Mouse (Mus musculus): ENCODE results near the gene Synpr. TPM values are rescaled to one million over a fixed set of nuclear protein-coding genes. Genes with fewer than 3 reads are reported as not detected.

Synpr gene
- total RNA-seq, 2 experiments from 2014 or later, result not detected

GRCm38 (mm10) chr14:13518608-13519139 lies 234.1 kb downstream of the Synpr start:
- ATAC-seq (replicated peaks; ENCODE audit: low FRiP score, poor library complexity, severe bottlenecking), result no peak

- ATAC-seq (replicated peaks; ENCODE audit: low FRiP score, poor library complexity, severe bottlenecking), result no peak
Measured at GRCm38 (mm10) chr14:13519239-13520011, 234.8 kb downstream of the Synpr start.

- ATAC-seq (replicated peaks; ENCODE audit: low FRiP score, poor library complexity, severe bottlenecking), result no peak
Measured at GRCm38 (mm10) chr14:13547746-13548145, 263.2 kb downstream of the Synpr start.

- no peak for ATAC-seq (replicated peaks; ENCODE audit: low FRiP score, poor library complexity, severe bottlenecking)
Measured at GRCm38 (mm10) chr14:13551209-13551608, 266.6 kb downstream of the Synpr start.

- ATAC-seq (replicated peaks; ENCODE audit: low FRiP score, poor library complexity, severe bottlenecking), result no peak
Measured at GRCm38 (mm10) chr14:13553616-13554370, 269.2 kb downstream of the Synpr start.

GRCm38 (mm10) chr14:13554631-13555030 lies 270.1 kb downstream of the Synpr start:
- ATAC-seq (replicated peaks; ENCODE audit: low FRiP score, poor library complexity, severe bottlenecking), result no peak

- ATAC-seq (replicated peaks; ENCODE audit: low FRiP score, poor library complexity, severe bottlenecking), result no peak
Measured at GRCm38 (mm10) chr14:13558117-13558516, 273.5 kb downstream of the Synpr start.

GRCm38 (mm10) chr14:13567250-13567649 lies 282.7 kb downstream of the Synpr start:
- no peak for ATAC-seq (replicated peaks; ENCODE audit: low FRiP score, poor library complexity, severe bottlenecking)

- no peak for ATAC-seq (replicated peaks; ENCODE audit: low FRiP score, poor library complexity, severe bottlenecking)
Measured at GRCm38 (mm10) chr14:13567996-13568395, 283.4 kb downstream of the Synpr start.

- ATAC-seq (replicated peaks; ENCODE audit: low FRiP score, poor library complexity, severe bottlenecking), result no peak
Measured at GRCm38 (mm10) chr14:13571941-13572340, 287.4 kb downstream of the Synpr start.

GRCm38 (mm10) chr14:13572530-13572929 lies 287.9 kb downstream of the Synpr start:
- no peak for ATAC-seq (replicated peaks; ENCODE audit: low FRiP score, poor library complexity, severe bottlenecking)

- ATAC-seq (replicated peaks; ENCODE audit: low FRiP score, poor library complexity, severe bottlenecking), result no peak
Measured at GRCm38 (mm10) chr14:13578101-13578500, 293.5 kb downstream of the Synpr start.

GRCm38 (mm10) chr14:13578744-13579143 lies 294.2 kb downstream of the Synpr start:
- ATAC-seq (replicated peaks; ENCODE audit: low FRiP score, poor library complexity, severe bottlenecking), result no peak

- ATAC-seq (replicated peaks; ENCODE audit: low FRiP score, poor library complexity, severe bottlenecking), result no peak
Measured at GRCm38 (mm10) chr14:13593321-13593940, 308.9 kb downstream of the Synpr start.

- ATAC-seq (replicated peaks; ENCODE audit: low FRiP score, poor library complexity, severe bottlenecking), result no peak
Measured at GRCm38 (mm10) chr14:13596251-13596650, 311.7 kb downstream of the Synpr start.

- no peak for ATAC-seq (replicated peaks; ENCODE audit: low FRiP score, poor library complexity, severe bottlenecking)
Measured at GRCm38 (mm10) chr14:13597204-13597603, 312.6 kb downstream of the Synpr start.

- ATAC-seq (replicated peaks; ENCODE audit: low FRiP score, poor library complexity, severe bottlenecking), result no peak
Measured at GRCm38 (mm10) chr14:13620531-13620930, 336.0 kb downstream of the Synpr start.

- no peak for ATAC-seq (replicated peaks; ENCODE audit: low FRiP score, poor library complexity, severe bottlenecking)
Measured at GRCm38 (mm10) chr14:13649865-13650264, 365.3 kb downstream of the Synpr start.

GRCm38 (mm10) chr14:13651039-13651438 lies 366.5 kb downstream of the Synpr start:
- no peak for ATAC-seq (replicated peaks; ENCODE audit: low FRiP score, poor library complexity, severe bottlenecking)

- ATAC-seq (replicated peaks; ENCODE audit: low FRiP score, poor library complexity, severe bottlenecking), result no peak
Measured at GRCm38 (mm10) chr14:13651541-13652298, 367.1 kb downstream of the Synpr start.

Measured in erythroid progenitor cell, adult 5-6 weeks (primary cell).